Mouse (Mus musculus): ENCODE results near the gene Nop14. TPM values are rescaled to one million over a fixed set of nuclear protein-coding genes. Genes with fewer than 3 reads are reported as not detected.
A peak's percentile ranks its signal among the peaks of the same experiment; 100 is the strongest.

The Nop14 gene
- polyA plus RNA-seq, 1 experiment from 2014 or later: 22.7 TPM

DNA sequence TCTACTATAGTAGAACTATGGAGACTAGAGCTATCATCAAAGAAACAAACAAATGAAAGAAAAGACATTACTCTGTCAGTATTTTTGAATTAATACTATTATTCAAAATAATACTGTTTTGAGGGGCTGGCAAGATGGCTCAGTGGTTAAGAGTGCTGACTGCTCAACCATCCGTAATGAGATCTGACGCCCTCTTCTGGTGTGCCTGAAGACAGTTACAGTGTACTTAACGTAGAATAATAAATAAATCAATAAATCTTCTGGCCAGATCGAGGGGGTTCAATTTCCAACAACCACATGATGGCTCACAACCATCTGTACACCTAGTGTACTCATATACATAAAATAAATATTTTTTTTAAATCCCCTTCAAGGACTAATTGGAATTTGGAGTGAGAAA is 2.0 kb upstream of the Nop14 start:
- Histone ChIP-seq H3K9ac (ENCODE audit: low read depth, low read length) (no peak overlapping the region), H3K4me1 (ENCODE audit: control insufficient read depth, insufficient read depth, low read length) (peaks cover 5% of the 10 kb centered on the region; the same call in 1 of the 2 replicates), H3K4me2 (ENCODE audit: low read depth, low read length) (no peak overlapping the region), H3K27me3 (replicated peaks; ENCODE audit: control insufficient read depth, insufficient read depth, low read length) (no peaks in the 10 kb centered on the region), H3K27ac (replicated peaks; ENCODE audit: low read depth, low read length) (no peak overlapping the region), H3K4me3 (ENCODE audit: low read depth, low read length) (no peak overlapping the region), H3K9me3 (ENCODE audit: control insufficient read depth, low read length) (no peaks in the 10 kb centered on the region), H3K36me3 (ENCODE audit: control insufficient read depth, insufficient read depth, low read length) (peaks cover 6% of the 10 kb centered on the region; the same call in 1 of the 2 replicates)
- DNase-seq (ENCODE audit: low spot score) (no peak), ATAC-seq (ENCODE audit: low read depth) (no peak)
- WGBS: 83% methylated on average over 4 of the region's 4 CpGs

DNA sequence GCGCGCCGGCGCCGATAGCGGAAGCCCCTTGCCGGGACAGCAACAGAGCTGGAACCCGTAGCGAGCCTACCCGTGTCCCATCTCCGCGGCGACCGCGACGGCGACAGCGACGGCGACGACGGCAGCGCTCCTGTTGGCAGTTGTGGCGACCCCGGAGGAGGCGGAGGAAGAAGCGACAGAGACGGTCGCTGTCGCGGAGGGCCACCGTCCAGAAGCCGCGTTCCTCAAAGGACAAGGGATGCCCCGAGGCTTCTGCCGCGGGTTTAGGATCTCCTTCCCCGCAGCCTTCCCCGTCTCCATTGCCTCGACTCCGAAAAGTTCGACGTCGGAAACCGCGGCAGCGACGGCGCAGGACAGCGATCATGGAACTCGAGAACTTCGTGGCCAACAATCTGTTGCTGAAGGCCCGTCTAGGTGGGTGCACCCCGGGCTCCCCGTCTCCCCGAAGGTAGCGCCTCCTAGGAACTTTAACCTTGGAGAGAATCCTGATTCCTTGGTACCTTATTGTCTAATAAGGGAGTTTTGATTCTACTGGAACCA is 713 bp upstream of the Nop14 start:
- Histone ChIP-seq H3K9me3 (ENCODE audit: control insufficient read depth, low read length) (no peaks in the 10 kb centered on the region), H3K27me3 (replicated peaks; ENCODE audit: control insufficient read depth, insufficient read depth, low read length) (no peaks in the 10 kb centered on the region), H3K36me3 (ENCODE audit: control insufficient read depth, insufficient read depth, low read length) (peaks cover 16% of the 10 kb centered on the region), H3K4me1 (ENCODE audit: control insufficient read depth, insufficient read depth, low read length) (peaks cover 5% of the 10 kb centered on the region; the same call in 1 of the 2 replicates), H3K27ac (replicated peaks; ENCODE audit: low read depth, low read length) (peak overlapping the region; percentile 91), H3K4me2 (ENCODE audit: low read depth, low read length) (peak overlapping the region; percentile 59), H3K4me3 (ENCODE audit: low read depth, low read length) (peak overlapping the region; percentile 75), H3K9ac (ENCODE audit: low read depth, low read length) (peak overlapping the region; percentile 71)
- no peak for ATAC-seq (ENCODE audit: low read depth)
- WGBS: 1% methylated on average over 55 of the region's 57 CpGs
- DNase-seq (ENCODE audit: low spot score): peak; percentile 36

DNA sequence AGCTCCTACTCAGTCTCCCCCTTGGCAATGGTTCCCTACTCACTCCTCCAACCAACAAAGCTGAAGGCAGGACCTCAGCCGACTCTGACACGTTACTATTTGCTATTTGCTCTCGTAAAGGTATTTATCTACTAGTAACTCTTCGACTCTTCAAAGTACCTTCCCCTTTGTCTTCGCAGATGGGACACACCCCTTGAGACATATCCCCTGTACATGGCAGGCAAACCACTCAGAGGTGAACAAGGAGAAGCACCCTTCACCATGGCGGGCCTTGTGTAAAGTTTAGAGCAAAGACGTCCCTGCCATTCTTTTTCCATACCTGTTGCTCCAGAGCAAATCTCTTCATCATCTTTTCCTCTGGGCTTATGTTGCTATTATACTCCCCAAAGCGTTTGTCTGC is 2.4 kb downstream of the Nop14 start:
- Histone ChIP-seq H3K9ac (ENCODE audit: low read depth, low read length) (no peak overlapping the region), H3K36me3 (ENCODE audit: control insufficient read depth, insufficient read depth, low read length) (peaks cover 47% of the 10 kb centered on the region), H3K4me2 (ENCODE audit: low read depth, low read length) (no peak overlapping the region), H3K4me1 (ENCODE audit: control insufficient read depth, insufficient read depth, low read length) (peaks cover 5% of the 10 kb centered on the region; the same call in 1 of the 2 replicates), H3K4me3 (ENCODE audit: low read depth, low read length) (no peak overlapping the region), H3K27ac (replicated peaks; ENCODE audit: low read depth, low read length) (no peak overlapping the region), H3K27me3 (replicated peaks; ENCODE audit: control insufficient read depth, insufficient read depth, low read length) (no peaks in the 10 kb centered on the region), H3K9me3 (ENCODE audit: control insufficient read depth, low read length) (no peaks in the 10 kb centered on the region)
- WGBS: 94% methylated on average over 8 of the region's 8 CpGs
- no peak for ATAC-seq (ENCODE audit: low read depth)
- no peak for DNase-seq (ENCODE audit: low spot score)

DNA sequence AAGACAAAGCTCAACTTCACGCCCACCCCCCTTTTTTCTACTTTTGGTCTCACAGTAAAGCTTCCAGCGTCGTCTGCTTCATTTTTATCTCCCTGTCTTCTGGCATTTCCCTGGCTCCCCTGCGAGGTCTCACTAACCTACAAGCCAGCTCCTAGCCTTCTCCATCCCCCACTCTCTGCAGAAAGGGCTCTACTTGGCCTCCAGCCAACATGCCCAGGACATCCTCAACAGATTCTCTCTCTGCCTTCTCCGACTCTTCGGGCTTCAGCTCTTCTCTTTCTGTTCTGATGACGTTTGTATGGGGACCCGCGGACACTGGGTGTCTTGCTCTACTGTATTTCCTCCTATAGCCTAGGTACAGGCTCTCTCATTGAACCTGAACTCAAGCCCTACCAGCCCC is 5.1 kb downstream of the Nop14 start:
- no peak for DNase-seq (ENCODE audit: low spot score)
- H3K36me3 ChIP-seq (ENCODE audit: control insufficient read depth, insufficient read depth, low read length): peaks cover 74% of the 10 kb centered on the region
- no peaks in the 10 kb centered on the region for H3K27me3 ChIP-seq (replicated peaks; ENCODE audit: control insufficient read depth, insufficient read depth, low read length)
- H3K4me2 ChIP-seq (ENCODE audit: low read depth, low read length): no peak overlapping the region
- 90% methylated on average over 9 of the region's 9 CpGs for WGBS
- H3K27ac ChIP-seq (replicated peaks; ENCODE audit: low read depth, low read length): no peak overlapping the region
- H3K9ac ChIP-seq (ENCODE audit: low read depth, low read length): no peak overlapping the region
- H3K4me3 ChIP-seq (ENCODE audit: low read depth, low read length): no peak overlapping the region
- no peak for ATAC-seq (ENCODE audit: low read depth)
- no peaks in the 10 kb centered on the region for H3K9me3 ChIP-seq (ENCODE audit: control insufficient read depth, low read length)
- H3K4me1 ChIP-seq (ENCODE audit: control insufficient read depth, insufficient read depth, low read length): peaks cover 5% of the 10 kb centered on the region; the same call in 1 of the 2 replicates

DNA sequence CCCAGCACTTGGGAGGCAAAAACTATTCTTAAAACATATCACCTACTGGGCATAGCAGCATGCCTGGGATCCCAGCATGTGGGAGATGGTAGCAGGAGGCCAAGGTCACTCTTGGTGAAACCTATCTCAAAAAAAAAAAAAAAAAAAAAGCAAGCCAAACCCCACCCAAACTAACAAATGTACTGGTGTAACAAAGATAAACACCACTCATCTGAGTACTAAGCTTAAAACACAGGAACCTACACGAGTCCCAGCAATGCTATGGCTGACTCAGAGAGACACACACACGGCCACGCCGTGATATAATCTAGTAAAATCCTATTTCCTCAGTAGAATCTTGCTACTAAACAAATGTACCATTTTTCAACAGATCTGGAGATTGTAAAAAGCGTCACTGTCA is 7.0 kb downstream of the Nop14 start:
- peaks cover 93% of the 10 kb centered on the region for H3K36me3 ChIP-seq (ENCODE audit: control insufficient read depth, insufficient read depth, low read length)
- H3K4me1 ChIP-seq (ENCODE audit: control insufficient read depth, insufficient read depth, low read length): no peaks in the 10 kb centered on the region
- H3K9me3 ChIP-seq (ENCODE audit: control insufficient read depth, low read length): no peaks in the 10 kb centered on the region
- no peak overlapping the region for H3K4me2 ChIP-seq (ENCODE audit: low read depth, low read length)
- ATAC-seq (ENCODE audit: low read depth) (no peak), DNase-seq (ENCODE audit: low spot score) (no peak)
- H3K27me3 ChIP-seq (replicated peaks; ENCODE audit: control insufficient read depth, insufficient read depth, low read length): no peaks in the 10 kb centered on the region
- WGBS: 93% methylated on average over 5 of the region's 5 CpGs
- no peak overlapping the region for H3K9ac ChIP-seq (ENCODE audit: low read depth, low read length)
- no peak overlapping the region for H3K4me3 ChIP-seq (ENCODE audit: low read depth, low read length)
- no peak overlapping the region for H3K27ac ChIP-seq (replicated peaks; ENCODE audit: low read depth, low read length)

DNA sequence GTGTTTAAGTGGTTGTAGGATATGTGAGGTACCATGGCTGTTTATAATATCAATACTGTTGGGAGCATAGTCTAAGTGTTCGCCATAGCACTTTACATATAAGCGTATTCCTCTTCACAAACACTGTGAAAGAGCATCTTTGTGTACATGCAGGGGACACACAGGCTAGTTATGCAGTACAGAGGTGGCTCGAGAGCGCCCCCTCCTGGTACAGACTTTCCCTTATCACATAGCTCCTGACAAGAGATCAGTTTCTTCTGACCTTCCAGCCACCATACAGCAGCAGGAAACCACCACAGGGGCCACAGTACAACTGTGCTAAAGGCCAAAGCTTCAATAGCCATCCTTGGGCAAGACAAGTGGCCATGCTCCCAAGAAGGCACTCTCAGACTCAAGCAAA is 12.4 kb downstream of the Nop14 start:
- H3K4me1 ChIP-seq (ENCODE audit: control insufficient read depth, insufficient read depth, low read length): no peaks in the 10 kb centered on the region
- 48% methylated on average over 4 of the region's 4 CpGs for WGBS
- H3K27ac ChIP-seq (replicated peaks; ENCODE audit: low read depth, low read length): no peak overlapping the region
- ATAC-seq (ENCODE audit: low read depth): no peak
- H3K36me3 ChIP-seq (ENCODE audit: control insufficient read depth, insufficient read depth, low read length): peaks cover 98% of the 10 kb centered on the region
- no peaks in the 10 kb centered on the region for H3K9me3 ChIP-seq (ENCODE audit: control insufficient read depth, low read length)
- H3K4me3 ChIP-seq (ENCODE audit: low read depth, low read length): no peak overlapping the region
- no peak overlapping the region for H3K4me2 ChIP-seq (ENCODE audit: low read depth, low read length)
- no peaks in the 10 kb centered on the region for H3K27me3 ChIP-seq (replicated peaks; ENCODE audit: control insufficient read depth, insufficient read depth, low read length)
- H3K9ac ChIP-seq (ENCODE audit: low read depth, low read length): no peak overlapping the region
- DNase-seq (ENCODE audit: low spot score): peak; percentile 39

DNA sequence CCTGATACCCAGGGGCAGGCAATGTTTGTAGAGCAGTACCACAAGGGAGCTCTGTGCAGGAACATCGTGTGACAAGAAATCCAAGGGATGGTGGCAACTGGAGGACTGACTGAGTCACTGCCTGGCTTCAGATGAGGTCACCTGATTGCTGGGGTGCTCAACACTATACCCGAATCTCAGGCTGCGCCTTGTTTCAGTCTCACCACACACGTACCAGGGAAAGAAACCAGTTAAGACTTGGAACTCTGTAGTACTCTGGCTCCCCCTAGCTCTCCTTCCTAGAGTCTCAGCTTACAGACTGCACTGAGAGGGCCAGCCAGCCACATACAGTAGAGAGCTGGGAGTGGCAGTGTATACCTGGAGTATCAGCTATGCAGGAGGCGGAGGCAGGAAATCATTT is 17.0 kb downstream of the Nop14 start:
- 81% methylated on average over 5 of the region's 5 CpGs for WGBS
- peak; percentile 73 for DNase-seq (ENCODE audit: low spot score)
- H3K4me2 ChIP-seq (ENCODE audit: low read depth, low read length): no peak overlapping the region

DNA sequence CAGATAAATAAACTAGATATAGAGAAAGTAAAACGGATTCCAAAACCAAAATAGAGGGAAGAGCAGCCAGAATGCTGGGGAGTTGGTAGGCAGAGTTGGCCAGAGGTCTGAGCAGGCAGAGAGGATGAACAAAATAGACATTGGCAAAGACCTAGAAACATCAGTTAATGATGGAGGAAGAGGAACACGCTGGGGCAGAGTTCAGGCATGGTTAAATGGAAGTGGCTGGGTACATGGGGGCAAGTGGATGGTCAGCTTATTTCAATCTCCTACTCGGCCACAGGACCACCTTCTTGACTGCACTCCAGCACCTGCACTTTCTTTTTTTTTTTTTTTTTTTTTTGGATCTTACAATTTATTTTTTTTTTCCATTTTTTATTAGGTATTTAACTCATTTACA is 18.0 kb downstream of the Nop14 start:
- 77% methylated on average over 3 of the region's 3 CpGs for WGBS
- peaks cover 88% of the 10 kb centered on the region for H3K36me3 ChIP-seq (ENCODE audit: control insufficient read depth, insufficient read depth, low read length)
- H3K27ac ChIP-seq (replicated peaks; ENCODE audit: low read depth, low read length): no peak overlapping the region
- no peak overlapping the region for H3K4me3 ChIP-seq (ENCODE audit: low read depth, low read length)
- H3K4me2 ChIP-seq (ENCODE audit: low read depth, low read length): no peak overlapping the region
- no peaks in the 10 kb centered on the region for H3K27me3 ChIP-seq (replicated peaks; ENCODE audit: control insufficient read depth, insufficient read depth, low read length)
- DNase-seq (ENCODE audit: low spot score) (no peak), ATAC-seq (ENCODE audit: low read depth) (no peak)
- no peaks in the 10 kb centered on the region for H3K4me1 ChIP-seq (ENCODE audit: control insufficient read depth, insufficient read depth, low read length)
- H3K9me3 ChIP-seq (ENCODE audit: control insufficient read depth, low read length): no peaks in the 10 kb centered on the region
- no peak overlapping the region for H3K9ac ChIP-seq (ENCODE audit: low read depth, low read length)

More for the DNA sequence above, 17.0 kb downstream of the Nop14 start:
- Histone ChIP-seq H3K27me3 (replicated peaks; ENCODE audit: control insufficient read depth, insufficient read depth, low read length) (no peaks in the 10 kb centered on the region), H3K9me3 (ENCODE audit: control insufficient read depth, low read length) (no peaks in the 10 kb centered on the region), H3K9ac (ENCODE audit: low read depth, low read length) (no peak overlapping the region), H3K4me3 (ENCODE audit: low read depth, low read length) (no peak overlapping the region), H3K36me3 (ENCODE audit: control insufficient read depth, insufficient read depth, low read length) (peaks cover 93% of the 10 kb centered on the region), H3K27ac (replicated peaks; ENCODE audit: low read depth, low read length) (no peak overlapping the region), H3K4me1 (ENCODE audit: control insufficient read depth, insufficient read depth, low read length) (no peaks in the 10 kb centered on the region)
- ATAC-seq (ENCODE audit: low read depth): peak; percentile 87

DNA sequence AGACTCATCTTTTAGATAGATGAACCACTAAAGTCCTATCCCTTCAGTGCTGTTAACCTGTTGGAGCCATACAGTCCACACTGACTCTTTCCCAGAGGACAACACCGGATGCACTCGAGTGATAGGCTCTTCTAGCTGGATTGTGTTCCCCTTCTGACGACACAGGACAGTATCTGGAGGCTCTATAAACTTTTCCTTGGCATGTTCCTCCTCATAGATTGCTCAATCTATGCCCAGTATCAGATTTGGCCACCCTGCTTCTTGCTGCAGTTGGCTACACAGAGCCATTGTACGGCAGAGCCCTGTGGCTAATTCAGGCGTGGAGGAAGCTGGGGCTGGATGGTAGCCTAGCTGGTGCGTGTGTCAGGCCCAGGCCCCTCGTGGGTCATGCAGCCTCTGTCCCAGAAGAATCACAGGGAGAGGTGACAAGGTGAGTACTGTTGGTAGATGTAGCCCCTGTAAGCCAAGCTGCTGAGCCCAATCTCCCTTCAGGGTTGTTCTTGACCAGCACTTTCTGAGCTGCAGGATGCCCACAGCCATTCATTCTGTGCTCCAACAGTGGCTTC is 22.3 kb downstream of the Nop14 start:
- Histone ChIP-seq H3K27ac (replicated peaks; ENCODE audit: low read depth, low read length) (peak overlapping the region; percentile 86; the same call in 1 of the 2 replicates), H3K4me2 (ENCODE audit: low read depth, low read length) (peak overlapping the region; percentile 70), H3K4me3 (ENCODE audit: low read depth, low read length) (no peak overlapping the region)

More for the DNA sequence above, 22.3 kb downstream of the Nop14 start:
- no peak for ATAC-seq (ENCODE audit: low read depth)
- Histone ChIP-seq H3K36me3 (ENCODE audit: control insufficient read depth, insufficient read depth, low read length) (peaks cover 67% of the 10 kb centered on the region), H3K4me1 (ENCODE audit: control insufficient read depth, insufficient read depth, low read length) (peaks cover 6% of the 10 kb centered on the region), H3K9me3 (ENCODE audit: control insufficient read depth, low read length) (no peaks in the 10 kb centered on the region), H3K9ac (ENCODE audit: low read depth, low read length) (no peak overlapping the region; the same call in 1 of the 2 replicates), H3K27me3 (replicated peaks; ENCODE audit: control insufficient read depth, insufficient read depth, low read length) (no peaks in the 10 kb centered on the region)
- no peak for DNase-seq (ENCODE audit: low spot score)
- WGBS: 78% methylated on average over 7 of the region's 7 CpGs
